Mouse (Mus musculus) left cerebral cortex, adult 18-20 months (tissue): ENCODE results near the gene Shc2. TPM values are rescaled to one million over a fixed set of nuclear protein-coding genes. Genes with fewer than 3 reads are reported as not detected.

ENCODE experiments used
- DNase-seq, 2 experiments: peaks; one replicate each; pipeline ENCODE4 v3.0.0; 2021 to 2022; ENCODE audit warnings: low spot score in 2 of 2, mixed read lengths in 1 of 2
- total RNA-seq, 2 experiments: library from RNA; stranded (reverse); gene quantifications; 2 replicates each; pipeline ENCODE4 v1.2.3; 2021

Gene Shc2
- total RNA-seq, 2 experiments from 2014 or later: 44.3 to 50.1 TPM

DNA sequence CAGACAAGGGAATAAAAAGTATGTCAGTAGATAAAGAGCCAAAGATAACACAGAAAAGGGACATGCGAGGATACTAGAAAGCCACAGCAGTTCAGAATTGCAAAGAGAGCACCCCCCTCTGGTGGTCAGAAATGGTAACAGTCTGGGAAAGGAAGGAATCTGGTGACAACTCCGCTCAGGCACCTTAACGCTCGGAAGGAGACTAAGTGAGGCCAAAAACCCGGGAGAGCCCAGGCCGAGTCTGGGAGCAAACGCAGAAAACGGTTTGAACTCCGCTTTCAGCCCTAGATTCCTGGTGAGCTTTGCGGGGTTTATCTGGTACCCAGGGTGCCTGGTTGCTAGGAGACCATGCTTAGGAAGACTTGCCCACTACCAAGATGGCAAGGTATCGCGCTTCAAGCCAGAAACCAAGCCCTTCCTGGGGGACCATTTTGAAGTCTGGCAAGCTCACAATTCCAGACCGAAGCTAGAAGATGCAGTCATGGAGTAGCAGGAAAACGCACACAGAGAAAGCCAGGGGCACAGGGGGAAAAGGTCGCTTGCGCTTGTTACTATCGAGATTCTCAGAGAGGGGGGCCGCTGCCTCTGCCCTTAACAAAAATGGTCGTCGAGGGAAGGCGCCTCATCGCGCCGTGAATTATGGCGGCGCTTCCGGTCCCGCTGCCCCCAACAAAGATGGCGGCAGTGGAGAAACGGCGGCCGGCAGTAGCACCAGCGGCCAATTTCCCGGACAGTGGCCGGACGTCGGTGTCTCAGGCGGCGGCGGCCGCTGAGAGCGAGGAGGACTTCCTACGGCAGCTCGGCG, 31.3 kb upstream of the Shc2 start, which contains the start of gene Tpgs1:
Gene Tpgs1 (plus strand): TSS at position 599 of the 805 bp plus-strand sequence.
- peak; percentile 91 to 92 for DNase-seq

DNA sequence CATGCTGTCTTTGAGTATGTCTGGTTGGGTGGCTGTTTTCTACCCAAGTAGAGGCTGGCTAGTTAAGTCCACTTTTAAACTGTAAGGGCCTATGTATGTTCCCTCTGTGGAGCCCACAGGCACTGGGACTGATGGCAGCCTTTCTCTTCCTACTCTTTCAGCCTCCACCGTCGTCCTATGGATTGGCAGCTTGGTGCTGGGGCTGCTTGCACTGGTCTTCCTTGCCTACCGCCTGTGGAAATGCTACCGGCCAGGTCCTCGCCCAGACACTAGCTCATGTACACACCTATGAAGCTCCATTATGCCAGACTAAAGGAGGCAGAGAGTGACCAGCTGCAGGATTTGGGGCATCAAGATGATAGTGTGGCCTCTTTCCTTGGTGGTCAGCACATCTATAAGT, 30.4 kb upstream of the Shc2 start:
- DNase-seq: no peak

DNA sequence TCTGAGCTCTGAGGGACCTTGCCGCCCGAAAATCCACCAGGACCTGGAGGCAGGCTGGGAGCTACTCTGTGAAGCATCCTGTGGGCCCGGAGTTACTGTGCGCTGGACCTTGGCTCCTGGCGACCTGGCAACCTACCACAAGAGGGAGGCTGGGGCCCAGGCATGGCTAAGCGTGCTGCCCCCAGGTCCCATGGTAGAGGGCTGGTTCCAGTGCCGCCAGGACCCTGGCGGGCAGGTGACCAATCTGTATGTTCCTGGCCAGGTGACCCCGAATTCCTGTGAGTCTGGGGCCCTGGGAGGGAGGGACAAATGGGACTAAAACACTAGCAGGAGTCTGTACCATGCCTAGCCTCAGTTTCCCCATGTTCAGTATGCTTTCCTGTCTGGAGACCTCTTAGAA, 28.8 kb upstream of the Shc2 start:
- no peak for DNase-seq

DNA sequence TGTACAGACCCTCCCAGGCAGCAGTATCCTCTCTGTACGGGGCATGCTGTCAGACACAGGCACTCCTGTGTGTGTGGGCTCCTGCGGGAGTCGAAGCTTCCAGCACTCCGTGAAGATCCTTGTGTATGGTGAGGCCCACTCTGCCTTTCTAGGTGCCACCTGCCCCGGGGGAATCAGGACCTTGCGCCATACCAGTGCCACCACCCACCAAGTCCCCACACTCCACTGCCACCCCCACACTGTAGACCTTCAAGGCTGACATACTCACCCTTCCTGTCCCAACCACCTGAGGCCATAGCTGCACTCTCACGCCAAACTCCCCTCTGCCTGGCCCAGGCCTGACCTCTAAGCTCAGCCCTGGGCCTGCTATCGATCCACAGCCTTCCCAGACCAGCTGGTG, 27.3 kb upstream of the Shc2 start:
- no peak for DNase-seq

DNA sequence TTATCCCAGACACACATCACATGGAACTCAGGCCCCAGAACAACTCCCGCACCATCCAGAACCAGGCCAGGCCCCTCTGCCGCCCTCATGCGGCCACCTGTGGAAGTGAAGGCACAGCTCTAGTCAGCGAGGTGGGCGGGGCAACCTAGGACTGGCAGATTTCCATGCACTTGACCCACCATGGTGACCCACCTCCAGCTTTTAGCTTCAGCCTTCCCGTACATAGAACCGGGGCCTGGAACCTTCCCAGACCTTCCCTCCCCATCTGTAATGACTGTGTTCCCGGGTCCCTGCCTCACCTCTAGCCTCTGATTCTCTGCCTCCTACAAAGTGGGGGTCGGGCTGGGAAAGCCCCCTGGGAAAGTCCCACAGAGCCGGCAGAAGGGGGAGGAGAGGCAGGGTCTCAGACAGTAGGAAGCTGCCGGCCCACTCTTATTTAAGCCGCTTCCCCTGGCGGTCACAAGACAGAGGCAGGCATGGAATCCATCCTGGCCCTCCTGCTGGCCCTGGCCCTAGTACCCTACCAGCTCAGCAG, 26.5 kb upstream of the Shc2 start, which contains the start of gene Madcam1:
Gene Madcam1 (plus strand): TSS at position 429 of the 535 bp plus-strand sequence.
- peak; percentile 61 to 66 for DNase-seq

DNA sequence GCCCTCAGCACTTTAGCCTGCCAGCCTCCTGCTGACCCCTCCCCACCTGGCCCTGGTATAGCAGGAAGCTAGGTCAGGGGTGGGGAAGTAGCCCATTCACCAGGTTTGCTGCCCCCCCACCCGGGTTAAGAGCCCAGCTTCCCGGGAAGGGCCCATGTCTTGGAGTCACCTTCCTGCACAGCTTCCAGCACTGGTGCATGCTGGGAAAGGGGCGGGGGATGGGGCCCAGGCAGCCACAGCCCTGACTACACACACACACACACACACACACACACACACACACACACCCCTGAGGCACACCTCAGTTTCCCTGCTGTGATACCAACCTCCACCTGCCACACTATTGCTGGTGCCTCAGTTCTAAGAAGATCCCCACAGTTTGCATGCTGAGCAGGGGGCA, 24.1 kb upstream of the Shc2 start:
- no peak for DNase-seq

DNA sequence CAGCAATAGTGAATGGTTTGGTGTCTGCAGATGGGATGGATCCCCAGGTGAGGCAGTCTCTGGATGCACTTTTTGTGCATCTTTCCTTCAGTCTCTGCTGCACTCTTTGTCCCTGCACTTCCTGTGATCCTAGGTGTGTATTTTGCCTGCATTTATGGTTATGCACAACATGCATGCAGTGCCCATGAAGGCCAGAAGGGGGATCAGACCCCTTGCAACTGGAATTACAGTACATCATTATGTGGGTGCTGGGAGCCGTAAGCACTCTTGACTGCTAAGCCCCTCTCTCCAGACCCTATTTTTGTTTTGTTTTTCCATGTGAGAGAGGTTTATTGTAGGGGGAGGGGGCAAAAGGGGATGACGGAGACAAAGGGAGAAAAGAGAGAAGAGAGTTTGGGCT, 22.6 kb upstream of the Shc2 start:
- no peak for DNase-seq

DNA sequence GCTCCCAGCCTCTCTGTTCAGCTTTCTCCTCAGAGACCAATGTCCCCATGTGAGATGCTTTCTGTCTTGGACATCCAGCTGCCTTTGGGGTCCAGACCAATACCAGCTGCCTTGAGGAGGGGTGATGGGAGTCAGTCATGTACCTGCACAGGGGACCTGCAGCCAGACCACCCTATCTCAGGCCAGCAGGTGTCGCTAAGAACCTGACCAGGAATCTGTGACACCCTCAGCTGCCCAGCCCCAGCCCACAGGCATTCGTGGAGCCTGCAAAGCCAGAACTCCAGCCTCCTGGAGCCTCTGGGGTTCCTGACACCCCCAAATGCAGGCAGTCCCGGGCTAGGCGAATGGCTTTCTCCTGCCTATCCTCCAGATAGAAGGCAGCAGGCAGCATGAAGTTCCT, 21.1 kb upstream of the Shc2 start:
- no peak for DNase-seq

DNA sequence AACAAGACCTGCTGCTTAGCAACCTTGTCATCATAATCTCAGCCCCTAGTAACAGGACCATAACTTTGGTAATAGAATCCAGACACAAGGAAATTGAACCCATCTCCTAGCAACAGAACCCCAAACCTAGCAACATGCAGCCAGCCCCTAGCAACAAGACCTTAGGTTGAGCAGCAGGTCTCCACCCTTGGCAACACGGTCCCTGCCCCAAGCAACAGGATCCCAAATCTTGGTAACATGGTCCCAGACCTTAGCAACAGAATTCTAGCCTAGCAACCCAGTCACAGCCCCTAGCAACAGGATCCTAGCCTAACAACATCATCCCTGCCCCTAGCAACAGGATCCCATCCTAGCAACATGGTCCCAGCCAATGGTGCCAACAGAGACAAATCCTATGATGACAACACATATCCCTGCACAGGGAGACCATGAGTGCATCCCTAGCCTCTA, 17.3 kb upstream of the Shc2 start:
- no peak for DNase-seq

DNA sequence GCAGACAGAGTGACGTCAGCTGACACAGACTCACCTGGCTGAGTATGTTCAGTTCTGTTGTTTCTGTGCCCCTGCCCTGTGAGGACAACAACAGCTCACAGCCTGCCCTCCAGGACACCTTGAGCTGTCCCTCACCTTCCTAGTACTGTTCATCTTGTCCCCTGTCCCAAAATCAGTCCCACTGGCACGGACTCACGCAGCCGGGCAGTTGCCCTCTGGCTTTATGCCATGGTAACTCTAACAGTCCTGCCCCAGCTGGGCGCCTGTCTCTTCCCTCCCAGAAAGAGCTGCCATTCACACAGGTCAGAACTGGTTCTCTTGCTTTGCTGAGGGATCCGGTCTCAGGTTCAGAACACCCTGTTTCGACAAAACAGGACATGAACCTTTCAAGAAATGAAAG, 15.1 kb upstream of the Shc2 start:
- DNase-seq: no peak

DNA sequence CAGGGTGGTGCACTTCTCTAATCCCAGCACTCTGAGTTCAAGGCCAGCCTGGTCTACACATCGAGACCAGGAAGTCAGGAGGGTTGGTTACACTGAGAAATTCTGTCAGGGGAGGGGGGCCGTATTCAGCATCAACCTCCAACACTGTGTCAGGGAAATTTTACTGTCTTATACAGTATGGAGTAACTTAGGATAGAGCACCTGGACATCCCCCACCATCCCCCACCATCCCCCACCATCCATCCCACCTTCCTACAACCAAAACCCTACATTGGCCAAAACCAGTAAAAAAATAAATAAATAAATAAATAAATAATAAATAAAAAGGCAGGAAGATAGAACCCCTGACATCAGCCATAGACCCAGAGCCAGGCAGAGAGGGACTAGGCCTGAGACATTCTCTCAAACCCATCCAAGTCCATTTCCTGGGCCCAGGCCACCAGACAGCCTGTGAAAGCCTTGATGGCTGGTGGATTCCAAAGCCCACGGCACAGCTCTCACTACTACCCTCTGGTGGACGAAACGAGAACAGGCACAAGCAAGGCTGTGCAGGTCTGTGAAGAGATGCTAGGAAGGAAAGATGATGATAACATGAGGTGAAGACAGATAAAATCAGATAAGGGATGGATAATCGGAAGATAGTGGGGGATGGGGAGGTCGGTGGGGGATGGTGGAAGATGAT, 11.5 kb upstream of the Shc2 start:
- peak; percentile 82 to 89 for DNase-seq

DNA sequence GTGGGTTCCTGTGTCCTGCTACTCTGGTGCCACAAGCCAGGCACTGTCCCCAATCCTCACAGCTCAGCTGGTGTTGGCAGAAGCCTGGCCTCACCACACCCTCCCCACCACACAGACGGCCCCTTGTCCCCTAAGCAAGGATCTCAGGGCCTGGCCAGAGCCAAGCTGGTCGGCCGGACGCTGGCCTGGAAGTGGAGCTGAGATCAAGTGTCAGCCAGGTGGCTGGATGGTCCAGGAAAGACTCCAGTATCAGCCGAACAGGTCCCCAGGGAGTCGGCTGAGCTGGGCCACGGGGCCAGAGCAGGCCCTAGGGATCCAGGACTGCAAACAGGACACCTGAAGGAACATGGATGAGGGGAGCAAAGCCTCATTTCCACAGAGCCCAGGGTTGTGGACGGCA, 8.0 kb upstream of the Shc2 start, which contains the start of gene Odf3l2:
Gene Odf3l2 (minus strand): TSS at position 28 of the 400 bp plus-strand sequence.
- no peak for DNase-seq

DNA sequence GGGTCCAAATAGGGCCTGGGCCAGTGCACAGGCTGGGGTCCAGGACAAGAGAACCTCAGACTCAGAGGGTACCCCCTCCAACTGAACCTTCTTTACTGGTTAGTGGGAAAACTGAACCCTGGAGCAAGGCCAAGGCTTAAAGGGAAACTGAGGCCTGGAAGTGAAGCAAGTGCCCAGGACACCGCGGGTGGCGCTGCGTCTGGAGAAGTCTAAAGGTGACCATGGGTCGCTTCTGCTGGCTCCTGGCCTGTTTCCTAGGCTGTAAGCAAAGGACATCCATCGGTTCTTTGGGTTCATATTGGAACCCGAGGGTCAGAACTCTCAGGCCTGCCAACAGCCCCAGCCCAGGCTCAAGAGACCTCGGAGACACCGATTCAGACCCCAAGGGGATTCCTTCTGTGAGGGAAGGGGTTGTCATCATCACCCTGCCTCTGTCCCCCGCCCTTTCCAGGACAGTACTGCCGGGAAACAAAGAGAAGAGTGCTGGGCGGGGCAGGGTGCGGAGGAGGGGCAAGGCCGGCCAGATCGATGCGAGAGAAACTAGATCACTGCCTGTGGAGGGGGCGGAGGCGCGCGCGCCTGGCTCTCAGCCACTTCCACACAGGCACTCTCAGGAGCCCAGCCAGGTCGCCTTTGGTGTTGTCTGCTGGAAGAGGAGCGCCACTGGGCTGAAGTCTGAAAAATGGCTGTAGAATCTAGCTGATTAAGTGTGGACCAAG, 927 bp upstream of the Shc2 start:
- peak; percentile 67 to 81 for DNase-seq

DNA sequence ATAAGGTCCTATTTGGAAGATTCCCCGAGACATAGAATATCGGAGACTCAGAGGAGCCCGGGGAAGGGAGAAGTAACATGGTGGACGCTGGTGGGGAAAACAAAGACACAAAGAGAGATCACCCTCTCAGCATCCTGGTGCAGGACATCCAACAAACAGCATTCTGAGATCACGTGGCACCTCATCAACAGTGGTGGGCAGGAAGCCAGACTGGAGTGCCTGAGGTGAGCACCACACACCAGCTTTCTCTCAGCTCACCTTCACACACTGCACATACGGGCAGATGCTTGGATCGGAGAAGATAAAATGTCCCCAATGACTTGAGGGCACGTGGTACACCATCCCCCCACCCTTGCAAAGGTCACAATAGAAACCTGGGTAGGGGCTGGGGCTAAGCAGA, 1.4 kb downstream of the Shc2 start:
- DNase-seq: no peak

DNA sequence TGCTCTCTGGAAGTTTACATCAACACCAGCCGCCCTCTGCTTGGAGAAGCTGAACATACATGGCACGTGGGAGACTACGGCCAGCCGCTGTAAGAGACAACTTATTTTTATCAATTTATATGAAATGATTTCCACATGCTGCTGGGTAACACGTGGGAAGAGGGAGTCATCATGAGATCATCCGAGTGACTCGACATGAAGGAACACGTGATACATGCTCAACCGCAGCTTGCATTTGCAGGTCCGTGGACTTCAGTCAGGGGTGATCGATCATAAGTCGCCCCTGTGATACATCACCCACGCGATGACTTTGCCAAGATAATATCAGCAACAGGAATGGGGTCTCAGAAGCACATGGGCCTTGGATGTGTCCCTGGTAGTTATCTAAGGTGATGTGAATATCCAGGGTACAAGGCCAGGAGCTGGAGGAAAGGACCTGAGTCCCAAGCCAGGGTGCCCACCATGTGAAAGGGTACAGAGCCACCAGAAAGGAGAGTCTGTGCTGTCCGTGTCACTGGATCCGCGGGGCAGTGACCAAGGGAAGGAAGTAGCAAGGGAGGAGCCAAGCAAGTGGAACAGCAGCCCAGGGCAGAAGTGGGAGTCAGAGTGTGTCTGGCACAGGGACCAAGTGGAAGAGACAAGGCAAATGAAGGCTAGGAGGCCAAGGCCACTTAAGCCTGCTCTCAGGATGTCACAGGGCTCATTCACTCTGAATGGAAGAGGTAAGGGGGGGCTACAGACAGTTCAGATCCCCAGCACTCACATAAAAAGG, 4.5 kb downstream of the Shc2 start:
- peak in 1 of 2 experiments; percentile 42 for DNase-seq

DNA sequence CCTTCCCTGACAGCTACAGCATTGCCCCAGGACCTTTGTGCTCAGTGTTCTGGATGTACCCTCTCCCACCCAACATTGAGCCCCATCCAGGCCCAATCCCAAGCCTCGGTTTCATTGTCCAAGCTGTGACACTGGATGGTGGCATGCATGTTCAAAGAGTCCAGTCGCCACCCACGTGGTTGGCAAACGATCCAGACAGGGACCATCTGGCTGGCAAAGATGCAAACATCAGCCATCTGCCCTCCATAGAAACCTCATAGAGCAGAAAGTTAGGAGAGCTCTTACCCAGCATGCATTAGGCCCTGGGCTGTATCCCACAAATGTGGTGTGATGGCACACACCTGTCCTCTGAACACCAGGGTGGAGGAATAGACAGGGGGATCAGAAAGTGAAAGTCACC, 6.3 kb downstream of the Shc2 start:
- DNase-seq: peak; percentile 58 to 75

DNA sequence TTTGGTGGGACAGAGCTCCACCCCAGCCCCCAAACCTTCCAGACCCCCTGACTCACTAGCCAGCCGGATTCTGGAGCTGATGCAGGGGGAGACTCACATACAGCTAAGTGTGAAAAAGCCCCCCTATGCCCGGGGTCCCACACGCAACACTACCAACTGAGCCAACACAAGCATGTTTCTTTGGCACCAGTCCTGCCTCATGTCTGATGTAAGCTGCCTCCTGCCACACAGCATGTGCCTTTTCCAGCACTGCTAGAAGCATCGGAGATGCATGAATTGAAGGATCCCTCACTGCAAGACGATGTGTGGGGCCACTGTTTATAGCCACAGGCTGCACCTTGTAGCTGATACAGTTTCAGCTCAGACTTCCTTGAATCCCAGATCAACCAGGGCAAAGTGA, 9.3 kb downstream of the Shc2 start:
- no peak for DNase-seq

DNA sequence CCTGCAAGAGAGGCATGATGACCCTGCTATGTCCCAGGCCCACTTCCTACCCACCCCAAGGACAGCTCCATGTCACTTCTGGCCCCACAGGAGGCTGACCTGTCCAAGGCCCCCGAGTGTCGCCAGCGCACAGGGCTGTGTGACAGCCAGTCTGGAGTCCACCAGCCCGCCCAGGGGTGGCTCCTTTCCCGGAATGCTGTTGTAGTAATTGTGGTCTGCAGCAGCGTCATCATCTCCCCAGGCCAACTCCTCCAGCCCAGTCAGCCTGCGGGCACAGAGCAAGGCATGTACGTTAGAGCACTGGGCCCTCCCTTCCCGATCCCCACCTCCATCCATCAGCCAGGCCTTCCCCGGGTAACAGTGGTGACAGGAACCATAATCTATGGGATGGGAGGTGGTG, 11.6 kb downstream of the Shc2 start:
- DNase-seq: no peak

DNA sequence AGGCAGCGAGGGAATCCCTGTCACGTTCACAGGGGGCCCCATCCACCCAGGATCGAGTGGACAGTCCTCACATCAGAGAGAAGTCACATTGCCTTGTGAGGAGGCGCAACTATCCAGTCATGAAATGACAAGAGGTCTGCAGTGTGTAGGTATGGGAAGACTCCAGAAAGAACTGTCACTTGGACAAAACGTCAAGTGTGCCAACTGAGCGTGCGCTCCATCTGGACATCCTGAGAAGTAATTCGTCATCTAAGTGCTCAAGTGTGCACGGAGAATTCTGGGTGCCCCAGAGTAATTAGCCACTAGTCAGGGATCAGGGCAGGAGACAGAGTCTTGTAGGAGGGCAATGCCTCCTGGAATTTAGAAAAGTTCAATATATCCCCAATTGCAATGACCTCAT, 12.3 kb downstream of the Shc2 start:
- DNase-seq: no peak

DNA sequence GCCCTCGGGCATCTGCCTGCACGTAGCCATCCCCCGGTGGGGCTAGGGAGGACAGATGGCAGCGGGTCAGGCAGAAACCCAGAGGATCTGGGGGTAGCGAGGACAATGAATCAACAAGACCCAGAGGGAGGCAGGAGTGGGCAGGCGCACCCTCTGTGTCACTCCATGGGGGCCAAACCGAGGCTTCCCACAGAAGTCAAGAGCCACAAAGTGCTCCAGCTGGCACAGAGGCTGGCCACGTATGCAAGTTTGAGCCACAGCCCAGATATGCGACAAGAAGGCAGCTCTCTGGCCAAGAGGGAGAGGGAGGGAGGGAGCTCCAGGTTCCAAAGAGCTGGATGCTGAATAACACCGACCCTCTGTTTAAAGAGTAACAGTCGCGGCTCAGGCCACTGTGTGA, 13.8 kb downstream of the Shc2 start:
- no peak for DNase-seq

DNA sequence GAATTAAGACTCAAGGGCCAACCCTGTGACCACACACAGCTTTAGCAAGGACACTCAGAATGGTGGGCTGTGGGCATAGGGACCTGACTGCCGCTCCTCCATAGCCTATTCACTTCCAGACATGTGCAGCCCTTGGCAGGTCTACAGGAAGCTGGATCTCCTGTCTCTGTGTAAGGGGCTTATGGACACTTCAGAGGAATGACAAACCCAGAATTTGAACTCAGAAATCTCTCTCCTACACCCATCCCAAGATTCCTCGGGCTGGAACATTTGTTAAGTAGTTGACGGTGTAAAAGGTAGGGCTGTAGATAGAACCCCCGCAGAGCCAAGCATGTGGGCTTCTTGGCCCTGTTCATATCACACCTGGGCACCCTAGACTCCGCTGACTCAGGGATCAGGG, 21.3 kb downstream of the Shc2 start:
- DNase-seq: no peak
